Mouse (Mus musculus): ENCODE results near the gene Gm10644. TPM values are rescaled to one million over a fixed set of nuclear protein-coding genes. Genes with fewer than 3 reads are reported as not detected.

The Gm10644 gene
- polyA plus RNA-seq, 1 experiment from 2014 or later, result 0.55 TPM

- H3K4me3 ChIP-seq, result peak overlapping the region; percentile 94
- peak overlapping the region; percentile 95 for H3K9ac ChIP-seq
- 15% methylated on average over 13 of the region's 14 CpGs for WGBS
- H3K27me3 ChIP-seq (replicated peaks), result peaks cover 4% of the 10 kb centered on the region
- peak overlapping the region; percentile 98 for H3K4me2 ChIP-seq
- no peaks in the 10 kb centered on the region for H3K9me3 ChIP-seq
- no peak for ATAC-seq (ENCODE audit: extremely low read depth, insufficient number of reproducible peaks, low FRiP score, low TSS enrichment)
- peaks cover 68% of the 10 kb centered on the region for H3K4me1 ChIP-seq
- no peak overlapping the region for H3K27ac ChIP-seq (replicated peaks)
- H3K36me3 ChIP-seq, result no peaks in the 10 kb centered on the region
Measured at GRCm38 (mm10) chr8:83901566-83902485, 53.2 kb downstream of the Gm10644 start.

- H3K9ac ChIP-seq, result peak overlapping the region; percentile 95
- ATAC-seq (ENCODE audit: extremely low read depth, insufficient number of reproducible peaks, low FRiP score, low TSS enrichment), result no peak
- no peaks in the 10 kb centered on the region for H3K9me3 ChIP-seq
- H3K4me3 ChIP-seq, result peak overlapping the region; percentile 94
- H3K36me3 ChIP-seq, result no peaks in the 10 kb centered on the region
- peak overlapping the region; percentile 98 for H3K4me2 ChIP-seq
- WGBS, result under 1% methylated on average over 21 of the region's 40 CpGs
- peak overlapping the region; percentile 96 for H3K27ac ChIP-seq (replicated peaks)
- peaks cover 12% of the 10 kb centered on the region for H3K27me3 ChIP-seq (replicated peaks)
- H3K4me1 ChIP-seq, result peaks cover 66% of the 10 kb centered on the region
Measured at GRCm38 (mm10) chr8:83900957-83901270, 54.1 kb downstream of the Gm10644 start.

GRCm38 (mm10) chr8:83900266-83900956 is 54.6 kb downstream of the Gm10644 start:
- Histone ChIP-seq H3K4me3 (peak overlapping the region; percentile 94), H3K9ac (peak overlapping the region; percentile 95), H3K27ac (replicated peaks) (peak overlapping the region; percentile 96), H3K9me3 (no peaks in the 10 kb centered on the region), H3K4me1 (peaks cover 61% of the 10 kb centered on the region), H3K27me3 (replicated peaks) (peaks cover 17% of the 10 kb centered on the region), H3K4me2 (peak overlapping the region; percentile 98), H3K36me3 (no peaks in the 10 kb centered on the region)
- under 1% methylated on average over 60 of the region's 100 CpGs for WGBS
- ATAC-seq (ENCODE audit: extremely low read depth, insufficient number of reproducible peaks, low FRiP score, low TSS enrichment), result no peak

DNA sequence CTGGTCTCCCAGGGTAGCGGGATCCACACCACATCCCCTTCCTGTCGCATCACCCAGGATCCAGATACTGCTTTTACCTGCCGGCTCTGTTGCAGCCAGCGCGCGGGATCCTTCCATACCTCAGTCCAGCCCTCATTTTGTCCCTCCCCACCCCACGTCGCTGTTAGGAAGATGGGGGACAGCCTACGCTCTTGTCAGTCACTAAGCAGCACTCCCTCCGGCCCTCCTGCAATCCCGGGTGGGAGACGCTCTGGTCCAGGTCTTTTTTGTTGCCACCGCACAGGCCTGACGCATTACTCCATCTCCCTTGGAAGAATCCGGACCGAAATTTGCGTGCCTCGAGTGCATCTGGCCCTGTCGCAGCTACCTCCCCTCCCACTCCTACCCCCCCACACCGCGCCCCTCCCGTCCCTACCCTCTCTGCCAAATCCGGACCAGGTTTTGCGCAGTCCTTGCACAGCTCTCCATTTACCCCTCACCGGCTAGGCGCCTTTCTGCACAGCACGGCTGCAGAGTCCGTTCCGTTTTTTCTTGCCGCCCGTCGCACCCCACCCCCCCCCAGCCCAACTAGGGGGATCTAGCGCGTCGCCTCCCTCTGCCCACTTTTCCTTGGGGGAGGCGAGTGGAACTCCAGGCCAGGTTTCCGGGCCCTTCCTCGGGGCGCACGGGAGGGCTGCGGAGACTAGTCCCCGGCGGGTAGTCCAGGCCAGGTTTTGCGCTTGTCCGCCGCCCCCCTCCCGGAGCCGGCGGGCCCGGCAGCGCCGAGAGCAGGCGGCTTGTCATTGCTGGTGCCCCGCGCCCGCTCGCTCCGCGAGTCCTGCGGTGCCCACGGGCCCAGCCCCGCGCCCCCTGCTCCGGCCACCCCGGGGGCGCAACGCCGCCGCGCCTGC is 55.4 kb downstream of the Gm10644 start, which contains the start of gene Adgrl1:
Adgrl1 (plus strand) TSS at position 743 of the 890 bp plus-strand sequence.
- WGBS, result under 1% methylated on average over 69 of the region's 70 CpGs
- peak within 1 kb of the TSS; percentile 95 for H3K9ac ChIP-seq
- H3K36me3 ChIP-seq, result no peaks in the 10 kb centered on the region
- H3K4me1 ChIP-seq, result peaks cover 53% of the 10 kb centered on the region
- H3K27me3 ChIP-seq (replicated peaks), result peaks cover 25% of the 10 kb centered on the region
- H3K4me3 ChIP-seq, result peak within 1 kb of the TSS; percentile 94
- H3K4me2 ChIP-seq, result peak within 1 kb of the TSS; percentile 98
- peak; percentile 78 for ATAC-seq (ENCODE audit: extremely low read depth, insufficient number of reproducible peaks, low FRiP score, low TSS enrichment)
- no peaks in the 10 kb centered on the region for H3K9me3 ChIP-seq
- H3K27ac ChIP-seq (replicated peaks), result peak within 1 kb of the TSS; percentile 96

DNA sequence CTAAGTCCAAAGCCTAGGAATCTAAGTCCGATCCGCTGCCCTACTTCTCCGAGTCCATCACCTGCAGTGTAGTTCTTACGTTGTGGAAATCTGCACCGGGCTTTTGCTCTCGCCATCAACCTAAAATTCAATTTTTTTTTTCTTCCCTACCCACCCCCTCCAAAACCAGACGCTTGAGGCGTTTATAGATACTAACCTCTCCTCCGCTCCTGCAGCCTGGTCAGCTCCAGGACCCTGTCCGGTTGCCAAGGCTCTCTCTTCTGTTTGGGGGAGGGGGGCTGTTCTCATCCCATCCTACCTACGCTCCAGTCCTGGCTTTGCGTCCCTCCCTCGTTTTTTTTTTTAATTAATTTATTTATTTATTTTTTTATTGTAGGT is 56.0 kb downstream of the Gm10644 start:
- ATAC-seq (ENCODE audit: extremely low read depth, insufficient number of reproducible peaks, low FRiP score, low TSS enrichment), result no peak
- WGBS, result under 1% methylated on average over 13 of the region's 13 CpGs
- Histone ChIP-seq H3K4me2 (peak overlapping the region; percentile 98), H3K9ac (peak overlapping the region; percentile 95), H3K9me3 (no peaks in the 10 kb centered on the region), H3K36me3 (no peaks in the 10 kb centered on the region), H3K4me1 (peaks cover 48% of the 10 kb centered on the region), H3K4me3 (peak overlapping the region; percentile 94), H3K27me3 (replicated peaks) (peaks cover 31% of the 10 kb centered on the region), H3K27ac (replicated peaks) (peak overlapping the region; percentile 96)

DNA sequence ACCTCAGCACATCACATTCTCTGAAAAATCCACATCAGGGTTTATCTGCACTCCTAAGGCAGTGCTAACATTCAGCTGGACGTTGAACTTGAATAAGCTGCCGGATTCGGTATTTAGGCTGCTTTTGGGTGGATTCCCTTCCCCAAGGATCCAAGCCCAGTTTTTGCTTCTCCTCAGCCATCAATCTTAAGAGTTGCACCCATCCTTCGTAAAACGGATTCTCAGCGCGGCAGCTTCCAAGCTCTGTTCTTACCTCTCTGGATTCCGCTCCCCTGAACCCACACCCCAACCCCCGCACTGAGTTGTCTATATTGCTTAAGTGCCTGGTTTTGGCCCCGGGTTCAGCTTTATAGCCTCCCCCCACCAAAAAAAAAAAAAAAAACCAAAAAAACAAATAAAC is 56.5 kb downstream of the Gm10644 start:
- Histone ChIP-seq H3K9ac (peak overlapping the region; percentile 95), H3K27ac (replicated peaks) (peak overlapping the region; percentile 96), H3K9me3 (no peaks in the 10 kb centered on the region), H3K27me3 (replicated peaks) (peaks cover 36% of the 10 kb centered on the region), H3K4me3 (peak overlapping the region; percentile 94), H3K36me3 (no peaks in the 10 kb centered on the region), H3K4me1 (peaks cover 43% of the 10 kb centered on the region), H3K4me2 (peak overlapping the region; percentile 98)
- WGBS, result 10% methylated on average over 10 of the region's 10 CpGs
- ATAC-seq (ENCODE audit: extremely low read depth, insufficient number of reproducible peaks, low FRiP score, low TSS enrichment), result no peak

GRCm38 (mm10) chr8:83897211-83897610 is 57.8 kb downstream of the Gm10644 start:
- H3K27ac ChIP-seq (replicated peaks), result no peak overlapping the region
- no peak for ATAC-seq (ENCODE audit: extremely low read depth, insufficient number of reproducible peaks, low FRiP score, low TSS enrichment)

DNA sequence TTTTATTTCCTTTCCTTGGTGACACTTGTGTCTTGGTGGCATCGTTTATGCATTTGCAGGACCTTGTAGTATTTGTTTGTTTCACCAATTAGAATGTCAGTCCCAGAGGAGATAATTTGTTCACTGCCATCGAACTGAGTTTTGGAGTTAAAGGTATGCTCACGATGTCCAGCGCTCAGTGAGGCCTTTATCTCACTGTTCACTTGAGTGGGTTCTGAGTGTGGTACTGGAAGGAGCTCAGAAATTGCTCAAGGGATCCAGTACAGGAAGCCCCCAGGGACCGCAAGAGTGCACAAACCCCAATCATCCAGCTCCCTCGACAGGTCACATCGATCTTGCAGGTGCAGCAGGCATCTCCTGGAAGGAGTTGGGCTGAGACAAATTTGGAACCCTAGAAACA is 58.5 kb downstream of the Gm10644 start:
- peaks cover 23% of the 10 kb centered on the region for H3K4me1 ChIP-seq
- no peak overlapping the region for H3K4me3 ChIP-seq
- H3K27me3 ChIP-seq (replicated peaks), result peaks cover 48% of the 10 kb centered on the region
- no peak for ATAC-seq (ENCODE audit: extremely low read depth, insufficient number of reproducible peaks, low FRiP score, low TSS enrichment)
- no peaks in the 10 kb centered on the region for H3K36me3 ChIP-seq
- H3K4me2 ChIP-seq, result no peak overlapping the region
- 76% methylated on average over 7 of the region's 7 CpGs for WGBS
- no peaks in the 10 kb centered on the region for H3K9me3 ChIP-seq
- no peak overlapping the region for H3K9ac ChIP-seq
- no peak overlapping the region for H3K27ac ChIP-seq (replicated peaks)

More at GRCm38 (mm10) chr8:83897211-83897610, 57.8 kb downstream of the Gm10644 start:
- H3K9ac ChIP-seq, result peak overlapping the region; percentile 41; the same call in 1 of the 2 replicates
- H3K9me3 ChIP-seq, result no peaks in the 10 kb centered on the region
- peak overlapping the region; percentile 61 for H3K4me2 ChIP-seq
- 4% methylated on average over 26 of the region's 26 CpGs for WGBS
- peaks cover 31% of the 10 kb centered on the region for H3K4me1 ChIP-seq
- peak overlapping the region; percentile 37 for H3K4me3 ChIP-seq
- H3K27me3 ChIP-seq (replicated peaks), result peaks cover 41% of the 10 kb centered on the region
- no peaks in the 10 kb centered on the region for H3K36me3 ChIP-seq

GRCm38 (mm10) chr8:83895894-83896293 is 59.1 kb downstream of the Gm10644 start:
- no peak overlapping the region for H3K4me3 ChIP-seq
- H3K9me3 ChIP-seq, result no peaks in the 10 kb centered on the region
- H3K9ac ChIP-seq, result no peak overlapping the region
- peaks cover 52% of the 10 kb centered on the region for H3K27me3 ChIP-seq (replicated peaks)
- no peak for ATAC-seq (ENCODE audit: extremely low read depth, insufficient number of reproducible peaks, low FRiP score, low TSS enrichment)
- no peaks in the 10 kb centered on the region for H3K36me3 ChIP-seq
- 4% methylated on average over 5 of the region's 5 CpGs for WGBS
- H3K4me2 ChIP-seq, result no peak overlapping the region
- H3K27ac ChIP-seq (replicated peaks), result no peak overlapping the region
- H3K4me1 ChIP-seq, result peaks cover 21% of the 10 kb centered on the region

GRCm38 (mm10) chr8:83893915-83894314 is 61.1 kb downstream of the Gm10644 start:
- under 1% methylated on average over 5 of the region's 5 CpGs for WGBS
- peaks cover 57% of the 10 kb centered on the region for H3K27me3 ChIP-seq (replicated peaks)
- no peak overlapping the region for H3K4me3 ChIP-seq
- no peak overlapping the region for H3K4me2 ChIP-seq
- H3K9ac ChIP-seq, result no peak overlapping the region
- no peaks in the 10 kb centered on the region for H3K36me3 ChIP-seq
- ATAC-seq (ENCODE audit: extremely low read depth, insufficient number of reproducible peaks, low FRiP score, low TSS enrichment), result no peak
- no peak overlapping the region for H3K27ac ChIP-seq (replicated peaks)
- H3K4me1 ChIP-seq, result peaks cover 21% of the 10 kb centered on the region
- no peaks in the 10 kb centered on the region for H3K9me3 ChIP-seq

DNA sequence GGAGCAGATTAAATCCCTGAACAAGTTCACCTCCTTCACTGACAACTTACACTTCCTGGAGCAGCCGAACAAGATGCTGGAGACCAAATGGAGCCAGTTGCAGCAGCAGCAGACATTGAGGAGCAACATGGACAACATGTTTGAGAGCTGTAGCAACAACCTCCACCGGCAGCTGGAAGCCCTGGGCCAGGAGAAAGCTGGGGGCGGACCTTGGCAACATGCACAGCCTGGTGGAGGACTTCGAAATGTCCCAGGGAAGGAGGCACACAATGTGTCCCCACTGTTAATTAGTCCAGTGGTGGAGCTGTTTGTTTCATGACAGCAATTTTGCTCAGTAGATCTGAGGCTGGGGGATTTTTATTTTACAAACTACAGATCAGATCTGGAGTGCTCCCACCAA is 62.9 kb downstream of the Gm10644 start:
- no peak overlapping the region for H3K4me3 ChIP-seq
- peaks cover 55% of the 10 kb centered on the region for H3K27me3 ChIP-seq (replicated peaks)
- H3K36me3 ChIP-seq, result no peaks in the 10 kb centered on the region
- no peak overlapping the region for H3K27ac ChIP-seq (replicated peaks)
- no peak overlapping the region for H3K4me2 ChIP-seq
- ATAC-seq (ENCODE audit: extremely low read depth, insufficient number of reproducible peaks, low FRiP score, low TSS enrichment), result no peak
- no peak overlapping the region for H3K9ac ChIP-seq
- 53% methylated on average over 4 of the region's 4 CpGs for WGBS
- peaks cover 4% of the 10 kb centered on the region; the same call in 1 of the 2 replicates for H3K4me1 ChIP-seq
- no peaks in the 10 kb centered on the region for H3K9me3 ChIP-seq
